Mouse (Mus musculus): ENCODE results near the gene Arl5a.

Arl5a gene

GRCm38 (mm10) chr2:52423611-52424247 is 972 bp downstream of the Arl5a start:
- in situ Hi-C loops (cut with MboI; ENCODE audit: unreplicated experiment in 2 of 2), result loop anchor here (10.0 to 25.0 kb wide), 6 partner anchors 311 to 1586 kb away; partner anchors contain the start of genes Arl6ip6 (in 2 of the 2), Prpf40a (in 2 of the 2) and Stam2 (in 2 of the 2)

- in situ Hi-C loops (cut with MboI; ENCODE audit: unreplicated experiment in 2 of 2), result loop anchor here (10.0 to 25.0 kb wide), 6 partner anchors 311 to 1586 kb away; partner anchors contain the start of genes Arl6ip6 (in 2 of the 2), Prpf40a (in 2 of the 2) and Stam2 (in 2 of the 2)
These were observed 1.7 kb downstream of the Arl5a start for GRCm38 (mm10) chr2:52422871-52423610.

GRCm38 (mm10) chr2:52421197-52421596 is 3.5 kb downstream of the Arl5a start:
- in situ Hi-C loops (cut with MboI; ENCODE audit: unreplicated experiment in 2 of 2), result loop anchor here (10.0 to 25.0 kb wide), 6 partner anchors 309 to 1584 kb away; partner anchors contain the start of genes Arl6ip6 (in 2 of the 2), Prpf40a (in 2 of the 2) and Stam2 (in 2 of the 2)

- in situ Hi-C loops (cut with MboI; ENCODE audit: unreplicated experiment in 2 of 2), result loop anchor here (10.0 to 25.0 kb wide), 6 partner anchors 308 to 1583 kb away; partner anchors contain the start of genes Arl6ip6 (in 2 of the 2), Prpf40a (in 2 of the 2) and Stam2 (in 2 of the 2)
These were observed 4.5 kb downstream of the Arl5a start for GRCm38 (mm10) chr2:52420001-52420710.

- in situ Hi-C loops (cut with MboI; ENCODE audit: unreplicated experiment in 2 of 2), result loop anchor here (10.0 to 25.0 kb wide), 6 partner anchors 307 to 1582 kb away; partner anchors contain the start of genes Stam2 (in 2 of the 2), Arl6ip6 (in 1 of the 2), Nmi (in 1 of the 2) and Prpf40a (in 1 of the 2)
These were observed 5.4 kb downstream of the Arl5a start for GRCm38 (mm10) chr2:52419295-52419694.

GRCm38 (mm10) chr2:52412524-52413037 is 12.1 kb downstream of the Arl5a start:
- in situ Hi-C loops (cut with MboI; ENCODE audit: unreplicated experiment in 2 of 2), result loop anchor here (10.0 to 25.0 kb wide), 6 partner anchors 300 to 1575 kb away; partner anchors contain the start of genes Stam2 (in 2 of the 2), Arl6ip6 (in 1 of the 2), Nmi (in 1 of the 2) and Prpf40a (in 1 of the 2)

GRCm38 (mm10) chr2:52406480-52406879 is 18.2 kb downstream of the Arl5a start:
- in situ Hi-C loops (cut with MboI; ENCODE audit: unreplicated experiment in 2 of 2), result loop anchor here (25.0 kb wide), 5 partner anchors 294 to 1569 kb away; partner anchors contain the start of genes Stam2 (in 2 of the 2), Arl6ip6 (in 1 of the 2) and Prpf40a (in 1 of the 2)

- in situ Hi-C loops (cut with MboI; ENCODE audit: unreplicated experiment in 2 of 2), result loop anchor here (25.0 kb wide), 5 partner anchors 293 to 1568 kb away; partner anchors contain the start of genes Stam2 (in 2 of the 2), Arl6ip6 (in 1 of the 2) and Prpf40a (in 1 of the 2)
These were observed 19.5 kb downstream of the Arl5a start for GRCm38 (mm10) chr2:52405238-52405637.

GRCm38 (mm10) chr2:52394529-52394928 is 30.2 kb downstream of the Arl5a start:
- in situ Hi-C loops (cut with MboI; ENCODE audit: unreplicated experiment in 2 of 2), result no loop called here

- in situ Hi-C loops (cut with MboI; ENCODE audit: unreplicated experiment in 2 of 2), result no loop called here
These were observed 34.2 kb downstream of the Arl5a start for GRCm38 (mm10) chr2:52390415-52390975.

- in situ Hi-C loops (cut with MboI; ENCODE audit: unreplicated experiment in 2 of 2), result no loop called here
These were observed 34.7 kb downstream of the Arl5a start for GRCm38 (mm10) chr2:52389975-52390374.

GRCm38 (mm10) chr2:52386451-52386850 is 38.2 kb downstream of the Arl5a start:
- in situ Hi-C loops (cut with MboI; ENCODE audit: unreplicated experiment in 2 of 2), result no loop called here

- in situ Hi-C loops (cut with MboI; ENCODE audit: unreplicated experiment in 2 of 2), result no loop called here
These were observed 38.7 kb downstream of the Arl5a start for GRCm38 (mm10) chr2:52386037-52386436.

- in situ Hi-C loops (cut with MboI; ENCODE audit: unreplicated experiment in 2 of 2), result no loop called here
These were observed 45.8 kb downstream of the Arl5a start for GRCm38 (mm10) chr2:52378848-52379261.

- in situ Hi-C loops (cut with MboI; ENCODE audit: unreplicated experiment in 2 of 2), result no loop called here
These were observed 46.3 kb downstream of the Arl5a start, which contains the start of gene Neb for GRCm38 (mm10) chr2:52378448-52378804. Gene Neb, minus strand, starts transcription at chr2:52378474.

- in situ Hi-C loops (cut with MboI; ENCODE audit: unreplicated experiment in 2 of 2), result no loop called here
These were observed 46.8 kb downstream of the Arl5a start for GRCm38 (mm10) chr2:52377706-52378447.

- in situ Hi-C loops (cut with MboI; ENCODE audit: unreplicated experiment in 2 of 2), result no loop called here
These were observed 50.0 kb downstream of the Arl5a start for GRCm38 (mm10) chr2:52374706-52375105.

GRCm38 (mm10) chr2:52372480-52372879 is 52.2 kb downstream of the Arl5a start:
- in situ Hi-C loops (cut with MboI; ENCODE audit: unreplicated experiment in 2 of 2), result no loop called here

- in situ Hi-C loops (cut with MboI; ENCODE audit: unreplicated experiment in 2 of 2), result no loop called here
These were observed 52.6 kb downstream of the Arl5a start for GRCm38 (mm10) chr2:52372080-52372479.
